Comparison of ENCODE assay signal across 22 mouse cellular contexts in the genomic region with DNA sequence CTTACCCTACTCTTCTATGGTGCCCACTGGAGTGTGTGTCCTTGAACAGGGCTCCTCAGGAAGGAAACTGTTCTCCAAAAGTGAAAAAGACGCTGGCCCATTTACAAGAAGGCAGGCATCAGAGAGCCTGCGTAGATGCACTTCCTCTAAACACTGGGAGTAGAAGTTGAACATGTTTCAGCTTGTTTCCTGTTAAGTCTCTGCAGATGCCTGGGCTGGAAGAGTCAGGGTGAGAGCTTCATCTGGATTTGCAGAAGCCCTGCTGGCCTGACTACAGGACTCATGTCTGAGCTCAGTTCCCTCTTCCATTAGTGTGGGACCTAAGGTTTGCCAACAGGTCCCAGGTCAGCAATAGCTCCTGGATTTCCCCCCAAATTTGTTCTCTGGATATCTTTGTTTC. TPM values are rescaled to one million over a fixed set of nuclear protein-coding genes. Genes with fewer than 3 reads are reported as not detected.
DNase-seq lines count a peak whose midpoint lies in the region; ATAC-seq and TF ChIP-seq lines count a peak whose summit lies in the region.
"Had no signal": no experiment of that assay in that cellular context is flagged by ENCODE, and none has a peak within 500 bp of the region (broad histone marks: within the 10 kb centered on the region; RNA-seq: fewer than 3 reads in every experiment).

No protein-coding gene starts in this region.

- no peaks in the 10 kb centered on the region for H3K9me3 ChIP-seq in liver, postnatal 0 days (ENCODE audit: low read length)
- no peaks in the 10 kb centered on the region for H3K9me3 ChIP-seq in liver, embryonic 12.5 days (replicated peaks)
- H3K9me3 ChIP-seq in midbrain, postnatal 0 days (ENCODE audit: low read length): no peaks in the 10 kb centered on the region
- H3K9me3 ChIP-seq: limb, embryonic 15.5 days; lung, embryonic 15.5 days; megakaryocyte, embryonic 14.5 days had no signal

- peak overlapping the region; percentile 6; the same call in 1 of the 2 replicates for H3K27ac ChIP-seq in liver, postnatal 0 days (ENCODE audit: low read depth)
- H3K27ac ChIP-seq in liver, embryonic 12.5 days: no peak overlapping the region
- peak overlapping the region; percentile 46; the same call in 1 of the 2 replicates for H3K27ac ChIP-seq in cortical plate, adult 2 months (ENCODE audit: insufficient read depth, low read length)
- no peak overlapping the region for H3K27ac ChIP-seq in midbrain, postnatal 0 days (ENCODE audit: low read depth, low read length)
- H3K27ac ChIP-seq: gastrocnemius, adult 2 months; layer of hippocampus, adult 2 months; limb, embryonic 15.5 days; lung, embryonic 15.5 days had no signal

- H3K9ac ChIP-seq in liver, postnatal 0 days (replicated peaks): no peak overlapping the region
- no peak overlapping the region for H3K9ac ChIP-seq in liver, embryonic 12.5 days
- H3K9ac ChIP-seq in midbrain, postnatal 0 days (replicated peaks; ENCODE audit: low read length, poor library complexity, severe bottlenecking): no peak overlapping the region
- H3K9ac ChIP-seq: limb, embryonic 15.5 days; lung, embryonic 15.5 days had no signal

- ATAC-seq in liver, postnatal 0 days: no peak
- no peak for ATAC-seq in liver, embryonic 12.5 days
- ATAC-seq in neutrophil, adult 5-6 weeks (ENCODE audit: extremely low read depth, insufficient number of reproducible peaks, low FRiP score, poor library complexity, severe bottlenecking): peak; percentile 45; the same call in 1 of the 2 replicates
- no peak for ATAC-seq in midbrain, postnatal 0 days (ENCODE audit: low FRiP score)
- no peak for ATAC-seq in erythroblast, adult 5-6 weeks (replicated peaks; ENCODE audit: low FRiP score, poor library complexity, severe bottlenecking)
- ATAC-seq: Patski had no signal

- no peak for TF ChIP-seq CTCF in liver, postnatal 0 days (IDR thresholded peaks at IDR 0.05; ENCODE audit: low read depth)
- TF ChIP-seq CTCF in cortical plate, adult 2 months (IDR thresholded peaks at IDR 0.05; ENCODE audit: extremely low read depth, insufficient read depth, low read length): no peak
- no peak for TF ChIP-seq CTCF in midbrain, postnatal 0 days (IDR thresholded peaks at IDR 0.05)

- no peaks in the 10 kb centered on the region for H3K4me1 ChIP-seq in liver, postnatal 0 days (ENCODE audit: insufficient read depth)
- no peaks in the 10 kb centered on the region for H3K4me1 ChIP-seq in liver, embryonic 12.5 days
- H3K4me1 ChIP-seq in cortical plate, adult 2 months (ENCODE audit: control insufficient read depth, insufficient read depth, low read length): no peaks in the 10 kb centered on the region
- no peaks in the 10 kb centered on the region for H3K4me1 ChIP-seq in midbrain, postnatal 0 days (ENCODE audit: insufficient read depth, low read length)
- H3K4me1 ChIP-seq: limb, embryonic 15.5 days; lung, embryonic 15.5 days had no signal

- WGBS in liver, postnatal 0 days (ENCODE audit: insufficient replicate concordance): 26% methylated on average over 2 of the region's 2 CpGs
- WGBS in liver, embryonic 12.5 days (ENCODE audit: insufficient replicate concordance): 16% methylated on average over 2 of the region's 2 CpGs
- WGBS in midbrain, postnatal 0 days: 86% methylated on average over 2 of the region's 2 CpGs

- no peaks in the 10 kb centered on the region for H3K27me3 ChIP-seq in liver, postnatal 0 days (ENCODE audit: insufficient read depth, low read length)
- H3K27me3 ChIP-seq in liver, embryonic 12.5 days (replicated peaks): no peaks in the 10 kb centered on the region
- no peaks in the 10 kb centered on the region for H3K27me3 ChIP-seq in midbrain, postnatal 0 days (ENCODE audit: insufficient read depth, low read length)
- H3K27me3 ChIP-seq: limb, embryonic 15.5 days; lung, embryonic 15.5 days; megakaryocyte, embryonic 14.5 days; Patski had no signal

- DNase-seq in liver, postnatal 0 days: no peak
- peak; percentile 24 for DNase-seq in brain, adult 2 months (ENCODE audit: low read depth, low spot score)
- DNase-seq in midbrain, postnatal 0 days (ENCODE audit: low spot score): no peak
- DNase-seq: adrenal gland, postnatal 25 days; cerebellum, adult 9-11 months; gastrocnemius, adult 2 months; kidney, adult 11 months; midbrain, embryonic 14.5 days; right cerebral cortex, postnatal 4 days; thymus, postnatal 14 days had no signal

- no peak for TF ChIP-seq POLR2A in cortical plate, adult 2 months (IDR thresholded peaks at IDR 0.05; ENCODE audit: extremely low read depth, insufficient read depth, low read length)

- TF ChIP-seq EP300 in liver, postnatal 0 days (IDR thresholded peaks at IDR 0.05; ENCODE audit: low read depth): no peak

- H3K4me3 ChIP-seq in liver, postnatal 0 days (ENCODE audit: low read depth, low read length): no peak overlapping the region
- H3K4me3 ChIP-seq in liver, embryonic 12.5 days: no peak overlapping the region
- no peak overlapping the region for H3K4me3 ChIP-seq in cortical plate, adult 2 months (ENCODE audit: insufficient read depth, low read length)
- no peak overlapping the region for H3K4me3 ChIP-seq in midbrain, postnatal 0 days (ENCODE audit: low read depth, low read length)
- H3K4me3 ChIP-seq: gastrocnemius, adult 2 months; layer of hippocampus, adult 2 months; limb, embryonic 15.5 days; lung, embryonic 15.5 days; megakaryocyte, embryonic 14.5 days had no signal

- H3K4me2 ChIP-seq in liver, postnatal 0 days (ENCODE audit: low read depth, low read length): no peak overlapping the region
- H3K4me2 ChIP-seq in liver, embryonic 12.5 days: no peak overlapping the region
- no peak overlapping the region for H3K4me2 ChIP-seq in midbrain, postnatal 0 days (ENCODE audit: low read depth, low read length, poor library complexity, severe bottlenecking)
- H3K4me2 ChIP-seq: limb, embryonic 15.5 days; lung, embryonic 15.5 days had no signal

- no peaks in the 10 kb centered on the region for H3K36me3 ChIP-seq in liver, postnatal 0 days (replicated peaks; ENCODE audit: insufficient read depth, low read length)
- H3K36me3 ChIP-seq in liver, embryonic 12.5 days: no peaks in the 10 kb centered on the region
- H3K36me3 ChIP-seq in midbrain, postnatal 0 days (ENCODE audit: insufficient read depth, low read length): no peaks in the 10 kb centered on the region
- H3K36me3 ChIP-seq: limb, embryonic 15.5 days; lung, embryonic 15.5 days had no signal

RNA-seq across cellular contexts. Expression of a gene that starts 54.7 kb away (rescaled TPM):
- polyA plus RNA-seq in liver, postnatal 0 days (2015; fragmentation: Nextera tagmentation; extraction: Ambion mirVana): 0.04 TPM in 2 replicates
- polyA plus RNA-seq in liver, embryonic 12.5 days (2016; fragmentation: Nextera tagmentation; extraction: Ambion mirVana): 0.06 TPM in 1 of 2 replicates, not detected in the other
- polyA plus RNA-seq in cortical plate, adult 2 months (2012; rRNA removed): 0.49 and 0.52 TPM in 2 replicates
- 5.8 and 6.6 TPM in 2 replicates for total RNA-seq in neutrophil, adult 5-6 weeks (2017)
- total RNA-seq in midbrain, postnatal 0 days (2014; rRNA removed): not detected in 2 replicates
- not detected in 2 replicates for polyA plus RNA-seq in midbrain, postnatal 0 days (2015; fragmentation: Nextera tagmentation; extraction: Ambion mirVana)
- total RNA-seq in erythroblast, adult 5-6 weeks (2015; ENCODE audit: low replicate concordance): 0.38 TPM in 1 of 2 replicates, not detected in the other
- 0.51 and 0.84 TPM in 2 replicates for total RNA-seq in erythroblast, adult 5-6 weeks (2017; ENCODE audit: low replicate concordance)
- total RNA-seq: ES-E14 had no signal
- polyA plus RNA-seq: forebrain, embryonic 11.5 days; kidney, embryonic 16.5 days; lung, embryonic 15.5 days; midbrain, embryonic 14.5 days; Patski had no signal

Comparison
In these comparisons a context has a peak if more than half of its experiments do, and no peak if none do; other contexts are left out.
1. H3K27ac ChIP-seq: peak in liver, postnatal 0 days (single experiment) and cortical plate, adult 2 months (single experiment); none in liver, embryonic 12.5 days (single experiment) and midbrain, postnatal 0 days (single experiment).